Mouse (Mus musculus) kidney, postnatal 36 days (tissue): ENCODE results near the gene Sec22c.
A peak's percentile ranks its signal among the peaks of the same experiment; 100 is the strongest.

ENCODE experiments used
- DNase-seq, 2 experiments: peaks; one replicate each; pipeline ENCODE4 v3.0.0; 2021 to 2022; ENCODE audit warnings: mixed read lengths in 2 of 2

Gene Sec22c

DNA sequence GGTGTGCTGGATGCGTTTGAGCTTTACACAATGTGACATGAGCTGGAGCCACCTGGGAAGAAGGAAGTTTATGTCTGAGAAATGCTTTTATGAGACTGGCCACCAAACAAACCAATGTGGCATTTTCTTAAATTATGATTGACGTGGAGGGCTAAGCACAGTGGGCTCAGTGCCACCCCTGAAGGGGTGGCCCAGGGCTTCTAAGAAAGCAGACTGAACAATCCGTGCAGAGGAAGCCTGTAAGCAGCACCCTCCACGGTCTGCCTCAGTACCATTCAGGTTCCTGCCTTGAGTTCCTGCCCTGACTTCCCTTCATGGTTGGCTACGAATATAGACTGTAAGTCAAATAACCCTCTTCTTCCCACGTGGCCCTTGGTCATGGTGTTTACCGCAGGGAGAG lies 14.6 kb downstream of the Sec22c start:
- no peak for DNase-seq

DNA sequence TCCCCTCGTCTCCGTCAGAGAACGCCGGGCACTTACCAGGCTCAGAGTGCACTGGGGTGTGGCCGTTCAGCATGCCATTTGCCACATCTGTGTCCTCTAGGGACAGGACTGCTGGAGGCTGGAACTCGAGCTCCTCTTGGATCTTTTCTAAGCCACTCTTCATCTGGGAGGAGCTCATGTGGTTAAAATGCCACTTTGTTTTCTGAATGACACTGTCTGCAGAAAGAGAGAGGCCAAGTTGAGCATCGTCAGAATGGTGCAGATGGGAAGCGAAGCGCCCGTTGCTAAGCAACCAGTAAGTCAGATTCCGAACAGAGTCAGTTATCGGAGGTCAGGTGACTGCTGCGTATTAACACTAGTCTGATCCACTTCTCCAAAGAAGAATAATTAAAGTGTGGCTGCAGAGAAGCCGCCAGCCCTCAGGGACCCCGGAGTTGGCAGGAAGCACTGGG lies 15.1 kb downstream of the Sec22c start:
- no peak for DNase-seq

DNA sequence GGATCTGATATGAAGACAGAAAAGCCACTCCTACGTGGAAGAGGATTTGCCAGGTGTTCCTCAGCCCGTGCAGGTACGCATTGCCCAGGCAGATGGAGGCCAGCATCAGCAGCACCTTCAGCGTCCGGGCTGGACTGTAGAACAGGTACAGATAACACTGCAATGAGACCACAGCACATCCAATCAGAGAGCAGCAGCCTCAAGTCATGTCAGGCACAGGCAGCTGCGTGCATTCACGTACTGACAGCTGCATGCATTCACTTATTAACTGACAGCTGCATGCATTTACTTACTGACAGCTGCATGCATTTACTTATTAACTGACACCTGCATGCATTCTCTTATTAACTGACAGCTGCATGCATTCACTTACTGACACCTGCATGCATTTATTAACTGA lies 20.6 kb downstream of the Sec22c start:
- no peak for DNase-seq

DNA sequence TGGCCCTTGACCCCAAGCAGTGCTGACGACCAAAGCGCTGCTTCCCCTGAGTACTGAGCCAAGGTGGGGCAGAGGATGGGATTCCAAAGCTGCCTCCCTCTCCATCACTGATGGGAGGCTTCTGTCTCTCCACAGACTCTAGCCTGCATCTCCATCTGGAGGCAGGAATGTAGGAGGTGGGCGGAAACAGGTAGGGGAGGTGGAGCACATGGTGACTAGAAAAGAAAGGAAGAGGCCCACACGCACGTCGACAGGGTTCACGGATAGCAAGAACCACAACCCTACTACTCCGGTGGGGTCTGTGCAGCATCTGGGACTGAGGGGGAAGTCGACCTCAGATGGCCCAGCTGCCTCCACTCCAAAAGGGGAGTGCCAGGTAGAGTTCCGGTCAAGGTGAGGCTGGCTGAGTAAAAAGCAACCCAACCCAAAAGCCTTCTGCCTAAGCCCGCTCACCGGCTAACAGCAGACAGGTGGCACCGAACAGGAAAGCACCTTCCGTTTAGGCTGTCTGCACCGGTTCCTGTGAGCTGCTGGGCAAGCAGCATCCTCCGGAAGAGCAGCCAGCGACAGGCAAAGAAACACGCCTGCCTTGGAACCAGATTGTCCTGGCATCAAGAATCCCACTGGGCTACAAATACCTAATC lies 23.1 kb downstream of the Sec22c start:
- DNase-seq: no peak

DNA sequence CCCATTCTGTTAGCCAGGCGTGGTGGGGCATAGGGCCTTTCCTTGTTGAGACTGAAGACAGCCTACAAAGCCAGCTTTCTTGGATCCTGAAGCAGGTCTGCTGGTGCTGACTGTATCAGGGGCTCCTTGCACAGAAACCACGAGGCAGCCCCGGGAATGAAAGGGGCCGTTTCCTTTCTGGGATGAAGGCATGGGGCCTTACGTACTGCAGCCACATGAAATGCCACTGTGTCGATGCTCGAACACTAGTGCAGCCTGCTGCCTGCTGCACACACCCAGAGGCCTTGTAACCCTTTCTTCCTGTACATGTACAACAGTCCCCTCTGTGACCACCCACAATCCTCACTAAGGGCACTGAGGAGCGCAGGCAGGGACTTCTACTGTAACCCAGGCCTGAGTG lies 24.1 kb downstream of the Sec22c start:
- DNase-seq: no peak

DNA sequence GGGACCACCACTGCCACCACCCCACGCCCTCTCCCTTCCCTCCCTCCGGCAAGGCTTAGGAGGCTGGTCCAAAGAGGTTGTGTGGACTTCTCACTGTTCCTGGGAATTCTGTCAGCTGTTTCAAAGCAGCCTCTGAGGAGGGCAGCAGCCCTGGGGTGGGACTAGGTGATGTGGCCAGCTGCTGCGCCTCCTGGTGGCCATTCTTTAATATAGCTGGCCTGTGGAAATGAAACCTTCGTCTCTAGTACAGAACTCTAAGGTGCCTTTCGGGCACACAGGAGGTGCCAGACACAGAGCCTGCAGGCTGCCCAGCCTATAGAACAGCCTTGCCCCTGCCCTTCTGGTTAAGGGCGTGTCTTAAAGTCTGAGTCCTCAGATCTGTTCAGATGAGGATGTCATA lies 25.7 kb downstream of the Sec22c start:
- peak; percentile 29 to 71 for DNase-seq

DNA sequence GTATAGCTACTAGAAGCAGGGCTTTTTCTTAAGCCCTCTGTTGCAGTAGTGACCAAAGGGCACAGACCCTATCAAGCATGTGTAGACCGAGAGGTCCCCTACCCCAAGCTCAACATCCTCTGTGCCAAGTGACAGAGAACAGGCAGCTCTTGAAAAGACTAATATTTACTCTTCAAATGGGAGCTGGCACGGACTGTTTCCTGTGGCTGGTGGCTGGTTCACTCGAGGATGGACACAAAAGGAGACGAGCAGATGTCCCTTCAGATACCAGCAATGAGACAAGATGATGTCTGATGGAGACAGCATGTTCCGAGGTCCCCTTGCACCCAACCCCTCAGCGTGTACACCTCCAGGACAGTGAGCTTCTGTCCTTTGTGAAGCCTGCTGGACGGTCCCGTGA lies 27.8 kb downstream of the Sec22c start:
- no peak for DNase-seq

DNA sequence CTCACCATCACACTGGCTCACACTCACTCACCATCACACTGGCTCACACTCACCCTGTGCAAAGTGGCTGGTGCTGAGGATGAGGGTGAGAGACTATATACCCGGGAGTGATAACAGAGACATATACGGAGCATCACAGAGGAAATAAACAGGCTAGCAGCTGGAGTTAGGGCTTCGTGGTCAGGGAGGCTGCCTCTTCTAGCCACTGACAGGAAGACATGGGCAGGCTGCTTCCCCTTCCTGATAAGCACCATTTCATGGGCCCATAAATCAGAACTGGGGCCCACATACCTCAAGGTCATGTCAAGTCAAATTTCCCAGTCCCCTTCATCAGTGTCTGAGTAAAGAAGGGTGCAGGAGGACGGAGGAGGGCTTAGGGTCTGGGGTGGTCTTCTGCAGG lies 28.2 kb downstream of the Sec22c start:
- DNase-seq: no peak

DNA sequence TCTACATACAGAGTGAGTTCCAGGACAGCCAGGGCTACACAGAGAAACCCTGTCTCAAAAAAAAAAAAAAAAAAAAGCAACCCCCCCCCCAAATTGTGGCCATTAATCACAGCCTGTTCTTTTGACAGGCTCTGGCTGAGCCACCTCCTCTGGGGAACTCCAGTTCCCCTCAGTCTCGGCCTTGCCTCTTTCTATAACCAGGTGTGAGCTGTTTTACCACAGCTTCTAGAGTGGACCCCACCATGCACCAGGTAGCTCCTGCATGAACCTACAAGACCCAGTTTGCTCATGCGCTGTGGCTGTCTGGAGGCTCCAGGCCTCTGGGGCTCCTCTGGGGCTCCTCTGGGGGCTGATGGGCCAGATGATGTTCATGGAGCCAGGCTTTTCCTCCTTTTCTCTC lies 29.7 kb downstream of the Sec22c start:
- no peak for DNase-seq

DNA sequence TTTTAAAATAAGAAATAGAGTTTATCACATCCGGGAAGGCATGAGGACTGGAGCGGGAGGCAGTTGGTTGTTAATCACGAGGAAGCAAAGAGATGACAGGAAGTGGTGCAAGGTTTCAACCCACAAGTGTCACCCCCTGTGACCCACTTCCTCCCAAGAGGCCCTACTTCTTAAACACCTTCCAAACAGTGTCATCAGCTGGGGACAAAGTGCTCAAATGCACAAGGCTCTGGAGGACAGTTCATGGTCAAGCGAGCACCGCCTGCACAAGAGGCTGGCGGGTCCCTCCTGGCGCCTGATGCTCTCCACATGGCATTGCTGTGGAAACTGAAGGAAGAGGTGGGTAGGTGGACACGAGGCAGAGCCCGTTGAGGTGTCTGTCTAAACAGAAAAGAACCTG lies 30.3 kb downstream of the Sec22c start:
- DNase-seq: peak; percentile 28 to 45

DNA sequence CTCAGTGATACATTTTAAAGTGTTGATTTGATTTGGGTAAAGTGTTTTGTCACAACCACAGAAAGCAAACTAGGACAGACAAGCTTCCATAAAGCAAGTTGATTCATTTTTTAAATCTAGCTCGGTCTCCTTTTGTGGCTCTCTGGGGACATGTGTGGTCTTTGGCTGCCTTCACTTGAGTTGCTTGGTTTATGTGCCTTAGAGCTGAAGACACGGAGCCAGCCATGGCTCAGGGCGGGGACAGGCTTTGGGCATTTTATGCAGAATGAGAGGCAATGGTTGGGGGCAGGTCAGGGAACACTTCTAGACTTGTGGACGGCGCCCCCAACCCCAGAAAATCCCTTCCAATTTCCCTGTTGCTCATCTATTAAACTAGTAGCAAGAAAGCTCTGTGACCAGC lies 31.6 kb downstream of the Sec22c start:
- DNase-seq: no peak

DNA sequence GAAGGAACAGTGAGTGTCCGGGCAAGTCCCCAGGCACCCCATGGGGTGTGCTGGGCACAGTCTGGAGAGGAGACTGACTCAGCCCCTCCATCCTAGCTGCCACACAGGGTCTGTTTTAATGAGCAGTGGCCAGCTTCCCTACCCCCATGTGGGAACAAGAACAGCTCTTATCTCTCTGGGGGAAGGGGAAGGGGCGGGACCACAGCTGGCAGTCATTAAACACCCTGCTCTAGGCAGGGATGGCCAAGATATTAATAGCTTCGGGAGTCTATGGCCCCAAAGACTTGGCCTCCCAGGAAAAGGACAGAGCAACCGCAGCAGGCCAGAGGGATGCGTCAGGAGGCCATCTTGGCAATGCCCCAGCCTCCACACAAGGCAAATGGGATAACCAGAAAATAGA lies 33.0 kb downstream of the Sec22c start:
- peak; percentile 38 to 48 for DNase-seq

DNA sequence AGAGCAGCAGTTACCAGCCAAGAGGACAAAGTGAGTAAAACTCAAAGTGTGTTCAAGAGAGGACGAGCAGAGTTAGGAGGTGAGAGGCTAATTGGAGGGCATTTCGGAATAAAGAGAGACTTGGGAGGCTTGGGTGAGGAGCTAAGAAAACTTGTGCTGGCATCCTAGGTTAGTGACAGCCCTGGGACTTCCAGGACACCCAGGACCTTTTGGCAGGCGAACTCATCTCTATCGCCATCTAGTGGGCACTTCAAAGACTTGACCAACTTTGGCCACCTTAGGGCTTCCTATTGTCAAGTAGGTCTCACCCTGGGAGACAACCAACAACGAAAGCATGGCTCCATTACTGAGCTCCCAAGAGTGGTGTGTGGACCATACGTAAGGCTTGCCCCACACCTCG lies 34.0 kb downstream of the Sec22c start:
- peak; percentile 62 to 69 for DNase-seq

DNA sequence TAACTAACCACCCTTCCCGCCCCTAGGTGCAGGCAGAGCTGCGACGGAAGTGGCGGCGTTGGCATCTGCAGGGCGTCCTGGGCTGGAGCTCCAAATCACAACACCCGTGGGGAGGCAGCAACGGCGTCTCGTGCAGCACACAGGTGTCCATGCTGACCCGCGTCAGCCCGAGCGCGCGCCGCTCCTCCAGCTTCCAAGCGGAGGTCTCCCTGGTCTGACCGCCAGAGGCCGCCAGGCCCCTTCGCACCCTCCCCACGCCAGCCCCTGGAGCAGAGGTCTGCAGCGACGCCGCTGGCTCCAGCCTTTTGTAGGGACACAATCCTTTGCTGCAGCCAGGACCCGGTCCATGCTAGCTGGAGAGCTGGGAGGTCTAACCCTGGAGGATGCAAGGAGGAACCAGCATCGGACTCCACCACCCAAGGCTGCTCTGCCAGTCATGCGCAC lies 35.9 kb downstream of the Sec22c start:
- peak; percentile 47 to 80 for DNase-seq

DNA sequence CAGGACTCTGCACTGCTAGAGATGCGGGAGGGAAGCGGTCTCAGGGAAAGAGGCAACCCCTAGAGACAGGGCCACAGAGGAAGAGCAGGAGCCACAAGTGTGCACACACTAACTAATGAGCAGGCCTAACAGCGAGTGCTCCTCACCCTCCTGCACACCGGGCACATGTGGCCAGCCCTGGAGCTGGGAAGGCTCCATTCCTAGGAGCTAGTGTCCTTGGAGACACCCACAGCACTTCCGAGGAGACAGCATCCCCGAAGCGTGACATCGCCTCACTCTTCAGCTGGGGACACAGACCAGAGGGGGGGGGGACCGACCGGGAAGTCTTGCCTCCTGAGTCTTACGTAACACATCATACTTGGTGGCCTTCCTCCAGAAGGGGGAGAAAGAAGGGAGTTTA lies 37.5 kb downstream of the Sec22c start:
- no peak for DNase-seq

DNA sequence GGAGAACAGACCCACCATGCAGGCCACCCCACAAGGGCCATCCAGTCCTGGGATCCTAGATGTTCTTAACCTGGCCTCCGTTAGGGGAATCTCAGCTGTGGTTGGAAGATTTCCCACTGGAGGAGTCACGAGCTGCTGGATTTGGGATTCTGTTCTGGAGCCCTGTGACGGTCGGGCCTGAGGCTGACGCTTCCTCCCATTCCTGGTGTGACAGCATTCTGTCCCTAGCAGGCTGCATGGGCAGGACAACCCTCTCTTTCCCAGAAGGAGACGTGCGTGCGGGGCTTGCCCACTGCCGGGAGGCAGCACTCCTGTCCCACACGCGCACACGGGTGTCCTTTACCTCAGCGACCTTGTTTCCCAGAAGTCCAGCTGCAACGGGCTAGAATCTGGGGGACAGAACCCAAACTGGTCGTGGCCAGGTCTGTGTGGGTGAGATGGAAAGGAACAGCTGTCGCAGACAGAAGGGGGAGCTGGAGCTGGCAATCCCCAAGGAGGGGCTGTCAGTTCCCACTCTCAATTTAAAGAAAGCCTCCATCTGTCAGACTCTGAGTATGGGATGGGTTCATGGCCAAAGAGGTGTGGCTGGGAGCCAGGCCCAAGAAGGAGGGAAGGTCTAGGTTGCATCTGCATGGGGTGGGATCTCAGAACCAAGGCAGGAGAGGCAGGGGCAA lies 38.2 kb downstream of the Sec22c start:
- no peak for DNase-seq

DNA sequence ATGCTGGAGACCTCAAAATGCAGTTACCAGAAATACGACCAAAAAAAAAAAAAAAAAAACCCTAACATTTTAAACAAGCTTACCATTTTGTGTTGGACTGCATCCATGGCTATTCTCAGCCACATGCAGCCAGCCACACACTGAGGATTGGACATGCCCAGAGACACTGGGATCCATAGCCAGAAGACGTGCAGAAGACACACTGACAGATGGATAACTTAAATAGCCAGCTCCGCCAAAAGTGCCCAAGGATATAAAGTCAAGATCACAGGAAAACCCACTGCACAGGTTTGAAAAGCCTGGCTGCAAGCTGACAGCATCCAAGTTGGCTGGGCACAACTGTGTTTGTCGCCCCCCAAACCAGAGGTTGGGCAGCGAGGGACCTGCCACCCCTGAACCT lies 41.2 kb downstream of the Sec22c start:
- DNase-seq: no peak

DNA sequence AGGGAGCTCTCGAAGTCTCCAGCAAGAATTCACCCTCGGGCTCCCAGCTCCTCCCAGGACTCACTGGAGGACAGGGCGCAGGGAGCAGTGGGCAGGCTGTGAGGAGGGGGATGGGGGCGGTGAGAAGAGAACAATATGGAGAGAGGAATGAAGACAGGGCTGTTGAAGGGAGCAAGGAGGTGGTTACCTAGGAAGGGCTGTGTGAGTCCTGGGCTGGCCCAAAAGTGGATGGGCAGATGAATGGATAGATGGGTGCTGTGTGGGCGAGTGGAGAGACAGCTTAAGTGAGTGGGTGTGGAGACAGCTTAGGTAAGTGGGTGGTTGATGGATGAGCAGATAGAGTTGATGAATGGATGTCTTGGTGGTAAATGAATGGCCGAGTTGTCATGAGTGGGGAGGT lies 41.8 kb downstream of the Sec22c start:
- DNase-seq: no peak

DNA sequence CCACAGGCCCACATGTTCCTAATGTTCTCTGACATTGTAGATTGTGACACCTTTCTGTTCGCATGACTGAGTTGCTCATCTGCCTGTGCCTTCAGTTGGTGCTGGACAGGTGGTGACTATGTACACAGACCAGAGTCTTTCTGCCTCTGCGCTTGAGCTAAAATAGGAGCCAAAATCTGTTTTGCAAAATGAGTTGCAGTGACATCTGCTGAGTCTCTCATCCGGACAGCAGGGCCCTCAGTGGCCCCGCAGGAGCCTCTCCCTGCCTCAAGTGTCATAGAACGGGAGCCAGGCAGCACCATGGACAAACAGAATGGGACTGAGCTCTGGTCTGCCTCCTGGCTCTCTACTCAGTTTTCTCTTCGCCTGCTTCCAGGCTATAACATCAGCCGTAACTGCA lies 45.5 kb downstream of the Sec22c start:
- DNase-seq: no peak

DNA sequence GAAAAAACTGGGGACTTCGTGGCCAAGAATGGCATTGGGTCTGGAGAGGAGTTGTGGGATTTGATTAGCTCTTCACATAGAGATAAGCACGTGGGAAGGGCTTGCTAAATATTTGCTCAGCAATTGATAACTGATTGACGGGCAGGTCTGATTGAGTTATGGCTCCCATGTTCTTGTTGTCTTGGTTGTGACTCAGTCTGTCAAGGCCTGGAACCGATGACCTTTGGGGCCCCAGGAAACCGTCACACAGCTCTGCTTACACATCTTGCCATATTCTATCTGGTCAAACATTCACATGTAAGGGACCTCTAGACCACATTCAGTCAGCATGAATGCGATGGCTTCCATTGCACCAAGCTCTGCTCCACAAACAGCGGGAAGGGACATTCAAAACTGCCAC lies 47.0 kb downstream of the Sec22c start:
- DNase-seq: no peak

DNA sequence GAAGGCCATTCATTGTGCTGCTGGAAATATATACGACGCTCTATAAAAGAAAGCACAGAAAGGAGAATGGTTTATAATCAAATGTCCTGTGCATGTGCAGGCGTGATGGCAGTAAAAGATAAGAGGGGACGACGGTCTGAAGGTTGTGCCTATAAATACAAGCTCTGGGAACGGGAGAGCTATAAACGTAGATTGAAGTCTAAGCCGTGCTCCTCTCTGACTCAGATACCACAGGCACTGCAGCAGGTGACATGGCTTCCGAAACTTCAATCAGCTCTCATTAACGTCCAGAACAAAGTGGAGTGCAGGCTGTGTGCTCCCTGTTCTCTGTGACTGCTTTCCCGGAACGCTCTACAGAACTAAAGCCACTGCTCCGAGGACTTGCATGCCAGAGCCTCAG lies 48.1 kb downstream of the Sec22c start:
- no peak for DNase-seq

DNA sequence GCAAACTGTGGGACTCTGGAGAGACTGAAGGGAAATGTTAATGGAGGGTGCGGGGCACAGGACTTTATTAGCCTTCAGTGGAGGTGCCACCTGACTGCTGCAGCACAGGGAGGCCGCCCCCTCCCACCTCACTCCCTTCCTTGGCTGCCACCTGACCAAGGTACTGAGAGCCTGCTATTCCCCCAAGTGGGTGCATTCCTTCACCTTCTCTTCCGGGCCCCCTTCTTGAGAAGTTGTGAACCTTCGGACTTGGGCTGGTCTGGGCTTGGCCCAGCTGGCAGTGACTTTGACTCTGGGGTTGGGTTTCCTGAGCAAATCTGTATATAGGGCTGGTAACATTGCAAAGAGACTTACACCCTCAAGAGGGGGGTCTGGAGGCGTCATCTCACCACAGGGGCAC lies 49.0 kb downstream of the Sec22c start:
- no peak for DNase-seq

DNA sequence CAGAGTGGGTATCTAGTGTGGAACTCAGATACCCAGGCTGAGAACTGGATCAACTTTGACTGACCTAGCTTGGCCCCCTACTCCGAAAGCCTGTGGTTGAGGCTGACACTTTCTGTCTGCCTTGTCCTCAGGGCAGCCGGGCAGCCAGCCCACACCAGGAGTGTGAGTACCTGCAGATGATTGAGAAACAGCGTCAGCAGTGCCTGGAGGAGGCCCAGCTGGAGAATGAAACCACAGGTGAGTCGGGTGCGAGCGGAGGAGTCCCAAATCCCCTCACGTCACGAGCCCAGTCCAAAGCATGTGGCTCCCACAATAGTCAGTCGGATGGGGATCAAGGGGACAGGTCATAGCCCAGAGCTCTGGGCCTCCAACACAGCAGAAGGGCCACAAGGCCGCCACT lies 51.6 kb downstream of the Sec22c start:
- DNase-seq: no peak

DNA sequence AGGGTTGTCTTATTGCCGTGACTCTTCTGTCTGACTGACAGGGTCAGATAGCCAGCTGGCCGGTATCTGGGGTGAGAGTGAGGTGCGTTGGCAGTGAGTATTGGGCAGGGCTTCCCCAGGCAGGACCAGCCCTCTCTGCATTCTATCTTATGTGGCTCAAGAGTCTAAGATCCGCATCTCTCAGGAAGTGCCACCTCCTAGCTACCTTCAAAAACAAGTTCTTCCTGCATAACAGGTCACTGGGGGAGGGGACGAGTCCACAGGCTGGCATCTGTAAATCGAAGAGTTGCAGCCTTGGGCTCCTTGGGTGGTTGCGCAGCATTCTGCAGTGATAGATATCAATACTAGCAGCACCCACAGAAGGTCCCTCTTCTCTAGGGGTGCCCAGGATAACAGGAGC lies 58.3 kb downstream of the Sec22c start:
- DNase-seq: no peak

DNA sequence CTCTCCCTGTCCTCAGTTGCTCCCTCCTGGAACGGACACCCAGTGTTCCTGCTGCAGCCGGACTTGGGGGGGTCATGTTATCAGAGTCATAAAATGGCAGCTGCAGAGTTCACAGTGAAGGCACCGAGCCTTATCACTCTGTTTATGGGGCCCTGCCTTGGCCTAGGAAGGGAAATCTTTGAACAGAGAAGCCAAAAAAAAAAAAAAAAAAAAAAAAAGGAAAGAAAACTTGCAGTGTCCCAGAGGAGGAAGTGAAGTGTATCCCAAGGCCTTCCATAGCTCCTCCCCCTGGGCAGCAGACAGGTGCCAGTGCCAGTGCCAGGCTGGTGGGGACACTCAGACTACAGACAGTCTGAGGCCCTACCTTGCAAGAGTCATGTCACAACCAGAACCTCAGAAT lies 60.4 kb downstream of the Sec22c start:
- no peak for DNase-seq
